Mouse (Mus musculus) frontal cortex, postnatal 14 days (tissue): Measurements from ENCODE around the gene Ampd2.

Experiments
- DNase-seq, 2 experiments: peaks; one replicate each; pipeline ENCODE4 v3.0.0; 2022; ENCODE audit warnings: low spot score in 2 of 2

Ampd2 gene

DNA sequence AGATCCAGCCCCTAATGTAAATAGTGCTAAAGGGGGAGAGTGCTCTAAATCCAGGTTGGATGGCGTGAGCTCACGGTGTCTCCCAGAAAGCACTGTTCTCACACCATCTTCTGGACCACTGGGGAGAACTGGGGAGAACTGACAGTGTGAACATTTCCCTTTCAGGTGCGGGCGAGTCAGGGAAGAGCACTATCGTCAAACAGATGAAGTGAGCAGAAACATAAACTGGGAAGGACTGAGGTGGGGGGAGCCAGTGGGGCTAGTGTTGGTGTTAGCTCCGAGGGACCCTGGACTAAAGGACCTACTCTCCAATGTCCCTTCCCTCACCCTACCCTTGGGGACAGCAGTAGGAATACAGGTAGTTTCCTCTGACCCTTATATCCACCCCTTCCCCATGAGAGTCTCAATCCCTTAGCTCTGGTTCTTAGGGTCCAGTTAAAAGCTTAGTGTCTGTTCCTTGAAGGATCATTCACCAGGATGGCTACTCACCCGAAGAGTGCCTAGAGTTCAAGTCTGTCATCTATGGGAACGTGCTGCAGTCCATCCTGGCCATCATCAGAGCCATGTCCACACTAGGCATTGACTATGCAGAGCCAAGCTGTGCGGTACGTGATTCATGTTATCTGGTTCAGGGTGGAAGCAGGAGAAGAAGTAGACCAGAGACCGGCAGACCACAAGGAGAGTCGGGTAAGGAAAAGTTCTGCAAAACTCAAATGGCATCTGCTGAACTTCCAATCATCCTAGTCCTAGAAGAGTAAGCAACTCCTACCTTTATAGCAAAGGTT lies 8.7 kb upstream of the Ampd2 start:
- no peak for DNase-seq

DNA sequence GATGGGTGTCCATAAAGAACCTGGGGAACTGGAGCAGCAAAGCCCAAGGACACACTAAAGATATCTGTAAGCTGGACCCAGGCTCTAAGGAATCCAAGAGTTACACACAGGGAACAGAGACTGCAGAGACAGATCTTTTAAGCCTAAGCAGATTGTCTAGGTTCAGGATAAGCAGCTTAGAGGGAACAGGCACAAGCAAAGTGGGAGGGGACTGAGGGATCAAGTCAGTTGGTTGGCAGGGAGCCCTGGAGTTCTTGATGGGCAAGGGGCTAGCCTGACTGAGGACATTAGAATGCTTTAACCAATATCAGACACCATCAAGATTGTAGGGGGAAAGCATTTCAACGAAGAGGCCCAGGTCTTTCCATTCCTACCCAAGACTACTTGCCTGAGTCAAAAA lies 7.7 kb upstream of the Ampd2 start:
- DNase-seq, result no peak

DNA sequence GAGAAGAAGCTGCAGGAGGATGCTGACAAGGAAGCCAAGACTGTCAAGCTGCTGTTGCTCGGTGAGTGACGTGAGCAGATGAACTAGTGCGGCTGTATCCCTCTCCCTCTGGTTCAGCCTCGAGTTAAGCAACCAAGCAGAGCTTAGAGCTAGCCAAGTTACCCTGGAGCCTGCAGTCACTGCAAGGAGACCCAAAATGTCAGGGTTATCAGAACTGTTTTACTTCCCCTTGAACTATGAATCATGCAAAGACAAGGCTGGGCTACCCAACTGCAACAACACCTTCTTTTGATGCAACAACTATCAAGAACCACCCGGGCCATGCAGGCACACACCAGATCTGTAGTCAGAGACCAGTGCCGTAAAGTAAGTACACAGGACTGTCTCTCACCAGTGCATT lies 6.9 kb upstream of the Ampd2 start:
- DNase-seq, result no peak

DNA sequence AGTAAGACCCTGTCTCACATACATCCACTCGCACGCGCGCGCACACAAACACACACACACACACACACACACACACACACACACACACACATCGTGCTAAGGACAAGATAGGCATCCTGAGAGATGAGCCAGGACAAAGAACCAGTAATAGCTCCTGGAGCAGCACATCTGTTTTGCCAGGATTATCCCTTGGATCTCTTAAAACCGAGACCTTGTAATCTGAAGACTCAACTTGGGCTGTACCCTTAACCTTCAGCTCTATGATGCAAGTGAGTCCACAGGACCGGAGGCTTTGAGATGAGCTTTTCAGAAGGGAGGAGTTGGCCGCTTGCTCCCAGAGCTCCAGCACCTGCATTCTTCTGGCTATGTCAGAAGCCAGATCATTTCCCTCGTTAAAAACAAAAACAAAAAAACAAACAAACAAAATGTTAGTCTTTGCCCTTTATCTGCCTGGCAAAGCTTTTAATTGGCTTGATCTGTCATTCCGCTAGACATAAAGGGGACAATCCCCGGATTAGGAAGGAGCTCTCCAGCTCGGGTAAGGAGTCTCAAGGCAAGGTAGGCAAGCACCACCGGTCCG lies 6.2 kb upstream of the Ampd2 start, which contains the start of gene Gnat2:
TSS of gene Gnat2 (plus strand) at position 254 of the 580 bp plus-strand sequence.
- DNase-seq, result no peak

DNA sequence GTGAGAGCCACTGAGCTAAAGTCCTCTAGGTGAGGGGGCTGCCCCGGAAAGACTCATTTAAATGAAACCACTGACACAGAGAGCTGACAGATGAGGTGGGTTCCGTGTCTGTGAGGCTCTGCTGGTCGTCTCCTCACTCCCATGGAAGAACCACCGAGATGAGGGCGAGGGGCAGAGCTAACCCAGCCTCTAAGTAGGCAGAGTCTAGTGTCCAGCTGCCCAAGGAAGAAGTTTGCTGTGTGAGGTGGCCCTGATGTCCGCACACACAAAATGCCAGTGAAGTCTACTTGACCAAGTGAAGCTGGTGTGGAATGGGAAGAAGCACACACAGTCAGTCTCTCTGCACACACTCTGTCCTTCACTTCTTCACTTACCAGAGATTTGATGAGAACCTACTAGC lies 5.6 kb upstream of the Ampd2 start:
- no peak for DNase-seq

DNA sequence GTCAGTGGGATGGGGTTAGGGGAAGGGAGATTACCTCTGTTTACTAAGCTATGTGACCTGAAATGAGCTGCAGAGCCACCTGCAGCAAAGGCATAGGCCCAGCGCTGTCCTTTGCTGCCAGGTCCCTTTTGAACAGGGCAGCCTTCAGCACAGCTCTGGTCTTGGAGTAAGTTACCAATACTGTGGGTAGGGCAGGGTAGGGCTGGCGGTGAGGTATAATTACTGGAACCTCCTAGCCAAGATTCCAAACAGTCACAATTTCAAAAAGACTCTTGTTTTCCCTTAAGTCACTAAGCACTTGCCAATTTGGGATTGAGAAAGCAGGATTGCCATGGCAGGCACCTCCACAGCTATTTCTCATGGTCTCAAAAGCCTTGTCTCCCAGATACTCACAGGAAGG lies 4.1 kb upstream of the Ampd2 start:
- DNase-seq, result no peak

DNA sequence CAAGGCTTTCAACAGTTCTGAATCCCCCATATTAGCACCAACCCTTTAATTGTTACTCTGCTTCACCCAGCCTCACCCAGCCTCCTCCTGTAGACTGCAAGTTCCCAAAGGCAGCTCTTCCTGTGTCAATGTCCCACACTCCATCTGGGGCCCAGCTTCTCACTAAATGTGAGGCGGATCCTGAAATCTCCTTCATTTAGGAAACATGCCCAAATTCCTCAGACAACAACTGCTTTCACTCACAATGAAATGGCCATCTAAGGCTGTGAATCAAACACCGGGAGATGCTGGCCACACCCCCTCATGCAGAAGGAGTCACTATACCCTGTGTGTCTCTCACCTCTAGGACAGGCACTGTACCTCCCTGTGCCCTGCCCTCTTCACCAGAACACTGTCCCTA lies 3.5 kb upstream of the Ampd2 start:
- DNase-seq, result no peak

DNA sequence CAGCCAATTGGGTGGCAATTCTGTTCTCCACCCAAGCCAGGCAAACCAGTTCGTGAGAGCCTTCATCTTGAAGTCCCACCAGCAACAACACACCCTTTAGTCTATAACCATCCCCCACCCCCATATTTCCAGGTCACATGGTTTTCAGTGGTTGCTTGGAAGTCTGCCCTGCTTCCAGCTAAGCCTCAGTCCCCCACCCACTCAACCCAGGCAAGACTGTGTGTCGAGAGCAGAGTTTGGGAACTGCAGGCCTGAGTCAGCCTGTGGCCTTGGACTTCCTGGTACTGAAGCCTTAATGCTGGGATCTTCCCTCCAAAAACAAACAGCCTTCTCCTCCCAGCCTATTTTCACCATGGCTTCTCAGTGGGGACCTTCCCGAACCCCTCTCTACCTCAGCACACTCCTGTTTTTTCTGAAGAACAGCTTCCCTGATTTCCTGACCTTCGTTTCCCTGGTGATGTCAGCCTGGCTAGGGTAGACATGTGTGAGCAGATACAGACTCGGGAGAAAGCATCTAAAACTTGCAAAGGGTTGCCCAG lies 2.5 kb upstream of the Ampd2 start:
- DNase-seq, result no peak

DNA sequence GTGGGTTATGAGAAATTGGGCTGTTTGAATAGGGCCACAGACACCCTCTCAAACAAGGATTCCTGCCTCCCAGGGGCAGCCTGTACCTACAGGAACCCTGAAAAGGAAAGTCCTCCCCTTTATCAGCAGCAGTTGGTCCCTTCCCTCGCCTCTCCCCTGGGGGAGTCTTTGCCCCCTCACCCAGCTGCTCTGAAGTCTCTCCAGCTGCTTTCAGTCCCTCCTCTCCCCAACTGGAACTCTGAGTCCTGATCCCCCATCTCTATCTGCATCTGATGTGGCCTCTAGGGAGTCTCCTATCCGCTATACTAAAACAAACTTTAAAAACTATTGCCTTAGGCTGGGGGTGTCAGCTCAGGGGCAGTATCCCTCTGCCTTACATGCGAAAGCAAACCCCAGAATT lies 878 bp upstream of the Ampd2 start:
- DNase-seq, result no peak

DNA sequence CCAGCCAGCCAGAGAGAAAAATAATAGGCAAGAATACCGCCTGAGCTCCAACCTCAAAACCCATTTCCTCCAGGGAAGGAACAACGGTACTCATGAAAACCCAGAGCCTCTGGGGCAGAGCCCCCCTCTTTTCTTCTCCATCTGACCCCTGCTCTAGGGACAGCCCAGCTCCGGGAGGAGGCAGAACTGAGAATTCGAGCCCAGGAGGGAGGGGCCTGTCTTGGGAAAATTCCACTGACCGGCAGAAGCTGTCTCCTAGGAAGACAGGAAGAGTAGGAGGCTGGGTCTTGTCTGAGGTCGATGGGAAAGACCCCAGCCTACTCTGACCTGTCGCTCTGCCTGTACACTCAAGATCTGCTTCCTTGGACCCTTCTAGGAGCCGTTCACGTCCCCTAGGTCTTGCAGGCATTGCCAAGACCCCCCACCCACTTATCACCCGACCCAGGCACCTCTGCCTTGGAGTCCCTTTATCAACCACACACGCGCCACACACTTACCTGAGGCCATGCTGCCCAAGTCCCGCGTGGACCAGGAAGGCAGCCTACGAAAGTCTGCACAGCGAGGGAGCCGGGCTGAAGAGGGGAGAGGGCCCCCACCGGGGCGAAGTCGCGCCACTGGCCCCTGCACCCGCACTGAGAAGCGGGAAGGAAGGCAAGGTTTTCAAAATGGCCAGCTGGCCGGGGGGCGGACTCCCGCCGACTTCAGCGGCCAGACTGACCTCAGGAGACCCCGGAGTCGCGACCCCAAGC lies 556 bp downstream of the Ampd2 start:
- DNase-seq, result no peak

DNA sequence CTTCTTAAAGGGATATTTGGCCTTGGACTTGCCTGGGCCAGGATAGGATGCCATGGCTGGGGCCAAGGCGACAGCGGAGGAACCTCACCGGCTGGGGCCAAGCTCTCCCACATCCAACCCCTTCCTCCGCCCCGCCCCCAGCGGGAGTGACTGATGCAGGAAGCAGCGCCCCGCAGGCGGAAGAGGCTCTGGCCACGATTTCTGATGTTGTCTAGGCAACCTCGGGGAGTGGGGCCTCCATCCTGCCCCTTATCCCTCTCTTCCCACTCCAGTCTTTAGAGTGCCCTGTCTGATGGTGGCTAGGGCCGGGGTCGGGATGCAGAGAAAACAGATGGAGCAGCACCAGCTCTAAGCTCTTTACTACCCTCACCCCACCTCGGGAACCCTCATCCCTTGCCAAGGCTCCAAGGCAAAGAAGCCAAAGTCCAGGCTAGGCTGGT lies 1.1 kb downstream of the Ampd2 start:
- peak; percentile 81 to 89 for DNase-seq

DNA sequence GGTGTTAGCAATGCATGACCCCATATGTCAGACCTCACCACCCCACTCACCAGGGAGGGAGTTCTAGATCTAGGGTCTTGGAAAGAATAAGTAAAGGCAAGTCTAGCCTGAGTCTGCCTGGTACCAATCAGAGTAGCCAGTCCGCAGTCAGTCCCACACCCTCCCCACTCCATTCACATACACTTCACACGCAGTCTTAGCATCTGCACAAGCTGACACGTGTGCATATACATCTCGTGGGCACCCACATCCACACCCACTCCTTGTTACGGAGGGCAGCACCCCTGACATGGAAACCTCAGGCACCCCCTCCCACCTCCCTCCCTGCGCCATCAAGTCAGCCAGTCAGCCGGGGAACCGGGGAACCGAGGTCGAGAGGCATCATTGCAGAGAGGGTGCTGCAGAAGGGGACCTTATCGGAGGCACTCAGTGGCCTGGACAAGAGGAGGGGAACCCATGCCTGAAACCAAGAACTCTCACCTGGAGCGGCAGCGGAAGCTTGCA lies 1.6 kb downstream of the Ampd2 start:
- DNase-seq, result no peak

DNA sequence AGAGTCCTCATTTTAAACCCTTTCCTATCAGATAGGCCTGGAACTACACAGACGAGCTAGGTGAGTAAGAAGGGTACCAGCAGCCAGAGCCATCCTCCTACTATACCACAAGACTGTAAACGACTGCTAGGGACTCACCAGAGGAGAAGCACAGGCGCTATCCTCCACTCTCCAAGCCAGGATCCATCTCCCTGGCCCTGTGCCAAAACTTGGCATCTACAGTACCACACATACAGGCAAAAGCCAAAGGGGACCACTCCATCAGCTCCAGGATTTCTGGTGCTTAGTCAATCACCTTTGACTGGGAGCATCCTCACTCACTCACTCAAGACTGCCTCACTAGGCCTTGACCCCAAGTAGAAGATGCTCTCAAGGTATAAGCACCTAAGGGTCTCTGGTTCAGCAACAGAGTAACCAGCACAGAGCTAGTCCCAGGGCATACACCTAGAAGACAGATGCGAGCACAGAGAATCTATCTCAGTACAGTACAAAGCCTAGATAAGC lies 2.5 kb downstream of the Ampd2 start:
- DNase-seq, result no peak

DNA sequence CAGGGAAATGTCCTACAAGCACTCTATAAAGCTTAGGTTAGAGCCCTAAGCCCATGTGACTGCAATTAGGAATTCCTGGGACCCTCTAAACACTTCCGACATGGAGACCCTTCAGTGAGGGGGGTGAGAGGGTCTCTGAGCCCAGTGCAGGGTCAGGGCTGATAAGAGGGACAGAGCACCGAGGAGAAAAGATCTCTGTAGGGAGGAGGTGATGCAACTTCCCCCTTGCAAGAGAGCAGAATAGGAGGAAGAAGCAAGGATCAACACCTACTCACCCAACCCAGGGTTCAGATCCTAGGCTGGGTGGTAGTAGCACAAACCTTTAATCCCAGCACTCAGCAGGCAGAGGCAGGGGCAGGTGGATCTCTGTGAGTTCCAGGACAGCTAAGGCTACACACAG lies 3.3 kb downstream of the Ampd2 start:
- DNase-seq, result no peak

DNA sequence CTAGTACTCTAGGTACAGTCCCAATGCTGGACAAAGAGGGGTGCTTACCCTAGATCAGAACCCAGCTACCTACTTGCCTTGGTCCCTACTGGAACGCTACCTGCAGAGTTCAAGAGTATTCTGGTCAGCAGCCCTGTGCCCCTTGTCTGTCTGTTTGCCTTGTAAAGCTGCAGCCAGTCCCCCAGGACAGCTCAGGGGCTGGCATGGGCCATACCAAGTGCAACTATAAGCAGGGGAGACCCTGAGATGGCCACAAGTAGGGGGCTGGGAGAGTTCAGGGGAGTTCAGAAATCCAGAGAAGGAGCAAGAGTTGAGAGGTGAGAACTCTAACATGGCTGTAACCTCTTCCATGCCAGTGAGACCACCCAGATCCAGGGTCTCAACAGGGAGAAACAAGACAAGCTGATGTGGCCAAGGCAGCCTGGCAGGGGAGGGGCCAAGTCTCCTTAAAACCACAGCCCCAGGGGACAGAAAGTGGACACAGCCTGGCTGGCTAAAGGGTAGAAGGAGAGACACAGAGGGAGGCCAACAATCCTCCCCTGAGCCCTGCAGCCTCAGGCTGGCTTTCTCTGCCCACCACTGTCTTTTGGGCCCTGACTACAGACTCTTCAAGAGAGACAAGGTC lies 4.1 kb downstream of the Ampd2 start:
- no peak for DNase-seq

DNA sequence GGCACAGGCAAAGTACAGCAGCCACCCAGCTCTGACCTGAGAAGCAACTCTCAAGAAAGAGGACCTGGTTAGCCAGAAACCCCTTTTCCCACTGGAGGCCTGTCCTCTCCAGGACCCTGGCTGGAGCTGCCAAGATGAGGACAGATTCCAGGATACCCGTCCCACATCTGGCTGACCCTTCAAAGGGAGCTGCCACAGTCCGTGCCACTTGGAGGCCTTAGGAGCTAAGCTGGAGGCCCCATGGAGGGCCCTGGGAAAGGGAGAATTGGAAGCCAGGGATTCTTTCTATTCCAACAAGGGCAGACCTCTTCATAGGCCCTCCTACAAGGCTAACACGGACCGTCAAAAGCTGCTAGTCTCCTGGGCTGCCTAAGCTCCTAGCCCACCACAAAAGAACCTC lies 4.8 kb downstream of the Ampd2 start:
- DNase-seq, result no peak

DNA sequence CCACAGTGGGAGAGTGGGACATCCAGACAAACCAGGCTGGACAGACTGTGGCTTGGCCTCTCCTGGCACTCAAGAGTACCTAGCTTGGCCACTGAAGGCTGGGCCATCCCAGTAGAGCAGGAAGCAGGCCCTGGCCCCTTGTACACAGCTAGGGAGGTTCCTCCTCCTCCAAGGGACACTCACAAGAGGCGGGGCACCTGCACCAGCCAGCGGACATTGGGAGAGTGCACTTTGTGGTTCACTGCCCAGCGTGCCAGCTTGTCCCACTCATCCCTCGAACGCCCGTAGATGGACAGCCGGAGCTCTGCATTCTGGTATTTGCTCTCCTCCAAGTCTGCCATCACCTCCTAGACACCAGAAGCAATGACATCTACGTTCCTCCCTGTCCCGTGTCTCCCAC lies 9.6 kb downstream of the Ampd2 start:
- DNase-seq, result no peak

DNA sequence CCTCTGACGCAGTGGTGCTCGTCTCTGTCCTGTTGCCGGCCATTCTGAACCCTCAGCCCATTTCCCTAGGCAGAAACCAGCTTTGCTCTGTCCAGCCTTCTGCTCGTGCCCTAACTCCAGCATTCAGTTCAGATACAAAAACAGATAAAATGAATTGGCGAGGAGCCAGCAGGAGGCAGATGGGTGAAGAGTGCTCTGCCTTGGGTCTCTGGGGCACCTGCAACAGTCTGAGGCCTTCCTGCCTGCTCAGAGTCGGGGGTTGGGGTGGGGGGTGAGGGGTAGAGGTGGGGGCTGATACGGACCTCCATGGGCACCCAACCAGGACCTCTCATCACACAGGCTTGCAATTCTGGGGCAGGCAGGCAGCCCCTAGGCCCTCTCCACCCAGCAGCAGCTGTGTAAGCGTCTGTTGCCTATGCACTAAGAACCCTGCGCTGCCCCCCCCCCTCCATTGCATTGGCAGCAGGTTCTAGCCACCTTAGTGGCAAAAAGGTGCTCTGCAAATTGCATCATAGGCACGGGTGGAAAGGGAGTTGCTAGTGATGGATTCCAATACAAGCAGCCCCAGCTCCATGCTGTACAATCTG lies 13.4 kb downstream of the Ampd2 start:
- DNase-seq, result no peak

DNA sequence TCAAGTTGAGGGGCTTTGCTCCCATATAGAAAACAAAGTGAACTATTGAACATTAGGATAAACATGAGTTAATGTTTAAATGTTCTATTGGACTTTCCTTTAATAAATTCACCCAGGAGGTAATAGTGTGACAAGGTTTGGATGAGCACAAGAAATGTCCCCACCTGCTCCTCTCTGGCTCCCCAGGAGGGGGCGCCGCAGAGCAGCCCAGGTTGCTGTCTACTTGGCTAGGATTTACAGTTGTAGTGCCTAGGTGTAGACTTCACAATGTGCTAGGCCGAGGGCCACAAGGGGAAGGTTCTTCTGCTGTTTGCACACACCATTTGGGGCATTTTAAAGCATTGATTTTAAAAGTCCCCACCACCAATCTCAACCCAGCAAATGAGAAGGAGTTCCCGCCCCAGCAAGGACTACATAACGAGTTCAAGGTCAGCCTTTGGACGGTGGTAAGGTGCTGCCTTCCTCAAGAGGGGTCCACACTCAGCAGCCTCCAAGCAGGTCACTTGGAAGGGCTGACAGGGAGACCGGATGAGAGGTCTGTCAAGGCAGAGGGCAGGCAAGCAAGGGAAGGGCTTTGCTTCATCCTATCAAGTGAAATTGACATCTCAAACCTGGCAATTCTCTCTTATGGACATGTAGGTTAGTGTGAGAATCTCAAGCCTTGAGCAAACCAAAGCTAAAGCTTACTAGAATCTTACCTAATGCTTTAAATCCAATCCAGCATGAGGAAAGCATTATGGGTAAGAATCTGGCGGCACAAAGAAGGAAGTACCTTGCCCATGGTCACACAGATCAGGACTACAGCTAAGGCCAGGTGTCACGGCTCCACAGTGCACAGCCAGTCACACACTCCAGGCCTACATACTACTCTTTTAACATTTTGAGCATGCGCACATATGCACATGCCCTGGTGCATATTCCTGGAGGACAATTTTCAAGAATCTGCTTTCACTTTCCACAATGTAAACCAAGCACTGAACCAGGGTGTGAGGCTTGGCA lies 15.9 kb downstream of the Ampd2 start:
- peak in 1 of 2 experiments; percentile 51 for DNase-seq

DNA sequence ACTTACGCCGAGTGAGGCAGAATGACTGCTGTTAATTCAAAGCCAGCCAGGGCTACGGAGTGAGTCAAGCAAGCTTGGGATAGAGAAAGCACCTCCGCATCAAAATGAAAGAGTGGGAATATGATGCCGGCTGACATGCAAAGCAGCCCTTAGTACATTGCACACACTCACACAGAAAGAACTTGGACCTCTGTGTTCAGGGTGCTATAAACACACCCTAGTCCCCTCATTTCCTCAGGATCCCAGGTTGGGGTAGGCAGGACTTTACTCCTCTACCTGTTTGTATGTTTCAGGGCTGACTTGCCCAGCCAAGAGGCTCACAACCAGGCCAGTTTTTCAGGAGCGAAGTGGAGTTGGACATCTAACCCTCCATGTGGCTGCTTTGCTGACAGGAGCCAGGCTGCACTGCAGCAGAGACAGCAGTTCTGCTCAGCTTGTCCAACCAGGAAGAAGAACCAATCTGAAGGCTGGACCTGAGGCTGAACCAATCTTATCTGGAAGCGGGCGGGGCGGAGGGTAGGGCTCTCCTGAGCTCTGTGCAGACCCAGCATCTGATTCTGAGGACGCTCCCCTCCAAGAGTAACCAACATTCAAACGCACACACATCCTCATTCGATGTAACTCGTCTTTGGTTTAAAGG lies 17.1 kb downstream of the Ampd2 start:
- no peak for DNase-seq
